Mouse (Mus musculus) thymus, adult 2 months (tissue): ENCODE results near the gene Wscd2.

Source experiments
- CTCF ChIP-seq: fragments of 200-500 bp; IDR thresholded peaks from 2 replicates; pipeline ENCODE4 v1.5.1; 2012; ENCODE audit warnings: mild to moderate bottlenecking, control low read depth, low read length, moderate library complexity, borderline replicate concordance; ENCODE audit not compliant: control insufficient read depth, poor library complexity, insufficient read depth; ENCODE audit errors: extremely low read depth
- POLR2A ChIP-seq: fragments of 200-500 bp; IDR thresholded peaks from 2 replicates; pipeline ENCODE4 v1.6.1; 2012; ENCODE audit warnings: mild to moderate bottlenecking, low read length, control low read depth, moderate library complexity; ENCODE audit not compliant: control insufficient read depth, poor library complexity, insufficient read depth; ENCODE audit errors: extremely low read depth

- TF ChIP-seq POLR2A (no peak), CTCF (no peak)
These were observed 132.9 kb downstream of the Wscd2 start for GRCm38 (mm10) chr5:113623052-113623451.
